Mouse (Mus musculus) bone marrow, adult 2 months (tissue): Measurements from ENCODE around the gene Chn1.
"Not testable (repeated sequence)": the region's sequence is repeated elsewhere in the genome, so short reads cannot be mapped to it uniquely, and the experiment has no call there.

Experiments
- CTCF ChIP-seq: fragments of 200-500 bp; IDR thresholded peaks from 2 replicates; pipeline ENCODE4 v1.5.1; 2011; ENCODE audit warnings: low read length, control low read depth; ENCODE audit not compliant: control insufficient read depth, insufficient read depth
- POLR2A ChIP-seq: fragments of 200-500 bp; IDR thresholded peaks from 2 replicates; pipeline ENCODE4 v1.6.1; 2011; ENCODE audit warnings: low read depth, mild to moderate bottlenecking, control low read depth, low read length, borderline replicate concordance; ENCODE audit not compliant: control insufficient read depth

GRCm38 (mm10) chr2:73800127-73800526 lies 25.0 kb upstream of the Chn1 start:
- TF ChIP-seq POLR2A, CTCF: not testable (repeated sequence)
